Comparison of ENCODE assay signal across 20 mouse cellular contexts in the genomic region with DNA sequence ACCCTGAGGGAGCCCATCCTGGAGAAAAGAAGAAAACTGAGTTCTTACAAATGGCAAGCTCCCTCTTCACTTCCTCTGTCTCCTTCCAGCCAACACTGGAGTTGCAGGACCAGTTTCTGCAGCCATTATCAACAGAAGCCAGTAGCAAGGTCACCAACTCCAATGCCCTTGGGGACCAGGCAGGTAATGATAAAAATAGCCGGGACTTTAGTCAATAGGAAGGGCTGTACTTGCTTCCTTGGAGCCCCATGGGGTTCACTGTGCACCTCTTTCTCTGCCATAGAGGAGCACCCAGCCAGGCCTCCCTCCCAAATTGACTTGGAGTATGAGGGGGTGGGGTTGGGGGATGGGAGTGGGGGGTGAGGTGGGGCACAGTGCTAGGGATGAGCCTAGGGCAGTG.
DNase-seq lines count a peak whose midpoint lies in the region; ATAC-seq and TF ChIP-seq lines count a peak whose summit lies in the region.
"Had no signal": no experiment of that assay in that cellular context is flagged by ENCODE, and none has a peak within 500 bp of the region (broad histone marks: within the 10 kb centered on the region; RNA-seq: fewer than 3 reads in every experiment).

No protein-coding gene starts in this region.

- peaks cover 51% of the 10 kb centered on the region for H3K4me1 ChIP-seq in heart, embryonic 13.5 days
- H3K4me1 ChIP-seq in kidney, embryonic 16.5 days (ENCODE audit: insufficient read depth, low read length) = peaks cover 16% of the 10 kb centered on the region
- H3K4me1 ChIP-seq in stomach, embryonic 15.5 days = no peaks in the 10 kb centered on the region
- no peaks in the 10 kb centered on the region for H3K4me1 ChIP-seq in cerebellum, adult 2 months (ENCODE audit: control insufficient read depth, insufficient read depth, low read length)
- H3K4me1 ChIP-seq: lung, embryonic 15.5 days had no signal

- H3K36me3 ChIP-seq in heart, embryonic 13.5 days = no peaks in the 10 kb centered on the region
- no peaks in the 10 kb centered on the region for H3K36me3 ChIP-seq in kidney, embryonic 16.5 days (ENCODE audit: insufficient read depth, low read length)
- H3K36me3 ChIP-seq in stomach, embryonic 15.5 days = no peaks in the 10 kb centered on the region
- H3K36me3 ChIP-seq: forebrain, embryonic 10.5 days; hindbrain, embryonic 13.5 days; lung, embryonic 15.5 days had no signal

- no peak for TF ChIP-seq CTCF in layer of hippocampus, adult 2 months (conservative IDR thresholded peaks at IDR 0.05)
- no peak for TF ChIP-seq CTCF in cerebellum, adult 2 months (IDR thresholded peaks at IDR 0.05; ENCODE audit: borderline replicate concordance, insufficient read depth, low read depth, low read length)
- TF ChIP-seq CTCF in gastrocnemius, adult 2 months (IDR thresholded peaks at IDR 0.05) = no peak

- intact Hi-C loops in gastrocnemius, adult 2 months (cut with DNase I) = no loop called here

- H3K4me2 ChIP-seq in heart, embryonic 13.5 days = no peak overlapping the region
- H3K4me2 ChIP-seq in kidney, embryonic 16.5 days (replicated peaks; ENCODE audit: low read depth, low read length) = 0 out of 2 replicates have a peak overlapping the region, but pooled peaks have one; percentile 46
- H3K4me2 ChIP-seq in stomach, embryonic 15.5 days = no peak overlapping the region
- H3K4me2 ChIP-seq: lung, embryonic 15.5 days had no signal

- WGBS in heart, embryonic 13.5 days = 31% methylated on average over 1 of the region's 1 CpGs
- WGBS in kidney, embryonic 16.5 days = 52% methylated on average over 1 of the region's 1 CpGs
- 52% methylated on average over 1 of the region's 1 CpGs for WGBS in stomach, embryonic 15.5 days
- 69% methylated on average over 1 of the region's 1 CpGs for WGBS in cerebellum, adult 2 months

- H3K9me3 ChIP-seq in heart, embryonic 13.5 days = no peaks in the 10 kb centered on the region
- H3K9me3 ChIP-seq in kidney, embryonic 16.5 days (ENCODE audit: low read length) = no peaks in the 10 kb centered on the region
- no peaks in the 10 kb centered on the region for H3K9me3 ChIP-seq in stomach, embryonic 15.5 days
- H3K9me3 ChIP-seq: forebrain, embryonic 10.5 days; hindbrain, embryonic 13.5 days; lung, embryonic 15.5 days had no signal

- H3K9ac ChIP-seq in heart, embryonic 13.5 days = no peak overlapping the region
- H3K9ac ChIP-seq in kidney, embryonic 16.5 days (replicated peaks; ENCODE audit: low read length) = no peak overlapping the region
- no peak overlapping the region for H3K9ac ChIP-seq in stomach, embryonic 15.5 days
- H3K9ac ChIP-seq: hindbrain, embryonic 13.5 days; liver, embryonic 14.5 days; lung, embryonic 15.5 days had no signal

- H3K27ac ChIP-seq in heart, embryonic 13.5 days (replicated peaks) = peak overlapping the region; percentile 26; the same call in 1 of the 2 replicates
- peak overlapping the region; percentile 46; the same call in 1 of the 2 replicates for H3K27ac ChIP-seq in layer of hippocampus, adult 2 months
- 0 out of 2 replicates have a peak overlapping the region, but pooled peaks have one; percentile 30 for H3K27ac ChIP-seq in kidney, embryonic 16.5 days (ENCODE audit: low read length)
- peak overlapping the region; percentile 44; the same call in 1 of the 2 replicates for H3K27ac ChIP-seq in stomach, embryonic 15.5 days
- no peak overlapping the region for H3K27ac ChIP-seq in cerebellum, adult 2 months (ENCODE audit: insufficient read depth, low read length)
- H3K27ac ChIP-seq in gastrocnemius, adult 2 months = no peak overlapping the region
- H3K27ac ChIP-seq: hindbrain, embryonic 13.5 days; liver, embryonic 14.5 days; lung, embryonic 15.5 days had no signal

- no peak for TF ChIP-seq POLR2A in cerebellum, adult 2 months (IDR thresholded peaks at IDR 0.05; ENCODE audit: borderline replicate concordance, insufficient read depth, low read length)

- H3K4me3 ChIP-seq in heart, embryonic 13.5 days = no peak overlapping the region
- no peak overlapping the region for H3K4me3 ChIP-seq in layer of hippocampus, adult 2 months
- no peak overlapping the region for H3K4me3 ChIP-seq in kidney, embryonic 16.5 days (ENCODE audit: low read length)
- no peak overlapping the region for H3K4me3 ChIP-seq in stomach, embryonic 15.5 days (replicated peaks)
- no peak overlapping the region for H3K4me3 ChIP-seq in cerebellum, adult 2 months (replicated peaks; ENCODE audit: insufficient read depth, low read depth, low read length)
- no peak overlapping the region for H3K4me3 ChIP-seq in gastrocnemius, adult 2 months
- H3K4me3 ChIP-seq: hindbrain, embryonic 13.5 days; lung, embryonic 15.5 days had no signal

- no peaks in the 10 kb centered on the region; the same call in 1 of the 2 replicates for H3K27me3 ChIP-seq in heart, embryonic 13.5 days (replicated peaks)
- H3K27me3 ChIP-seq in kidney, embryonic 16.5 days (ENCODE audit: insufficient read depth, low read length) = no peaks in the 10 kb centered on the region
- H3K27me3 ChIP-seq in stomach, embryonic 15.5 days (replicated peaks) = no peaks in the 10 kb centered on the region
- no peaks in the 10 kb centered on the region for H3K27me3 ChIP-seq in cerebellum, adult 2 months (ENCODE audit: control insufficient read depth, insufficient read depth, low read length)
- H3K27me3 ChIP-seq: CH12.LX; hindbrain, embryonic 13.5 days; lung, embryonic 15.5 days had no signal

- no peak for ATAC-seq in heart, embryonic 13.5 days (ENCODE audit: extremely low read depth, insufficient number of reproducible peaks, low FRiP score, low TSS enrichment)
- peak; percentile 28; the same call in 1 of the 2 replicates for ATAC-seq in kidney, embryonic 16.5 days (ENCODE audit: low FRiP score, low TSS enrichment)
- peak; percentile 65 for ATAC-seq in stomach, embryonic 15.5 days (ENCODE audit: insufficient read depth, low FRiP score, low read depth)

- DNase-seq in heart, adult 9 months (ENCODE audit: low spot score in 2 of 2) = no peak
- DNase-seq in layer of hippocampus, adult 2 months (ENCODE audit: low spot score in 2 of 2) = no peak
- DNase-seq in layer of hippocampus, postnatal 25 days (ENCODE audit: extremely low spot score in 1 of 2, low spot score in 1 of 2) = no peak
- no peak for DNase-seq in cerebellum, adult 2 months
- DNase-seq in gastrocnemius, adult 2 months = no peak
- DNase-seq: adrenal gland, postnatal 36 days; cerebellum, adult 11-12 months; cerebellum, postnatal 25 days; gastrocnemius, postnatal 10 days; heart, adult 18-20 months; lung, postnatal 4 days; thymus, postnatal 14 days had no signal

Comparison
In these comparisons a context has a peak if more than half of its experiments do, and no peak if none do; other contexts are left out.
1. H3K27ac ChIP-seq: peak in heart, embryonic 13.5 days (single experiment), layer of hippocampus, adult 2 months (single experiment), kidney, embryonic 16.5 days (single experiment) and stomach, embryonic 15.5 days (single experiment); none in cerebellum, adult 2 months (single experiment) and gastrocnemius, adult 2 months (single experiment).